Mouse (Mus musculus): ENCODE measurements at regions not wholly inside any gene's neighbourhood (a gene's known extent, or its start where the extent isn't known, plus 50 kb on each side); places are given as distances from the start of the nearest gene placed in this dataset.

DNA sequence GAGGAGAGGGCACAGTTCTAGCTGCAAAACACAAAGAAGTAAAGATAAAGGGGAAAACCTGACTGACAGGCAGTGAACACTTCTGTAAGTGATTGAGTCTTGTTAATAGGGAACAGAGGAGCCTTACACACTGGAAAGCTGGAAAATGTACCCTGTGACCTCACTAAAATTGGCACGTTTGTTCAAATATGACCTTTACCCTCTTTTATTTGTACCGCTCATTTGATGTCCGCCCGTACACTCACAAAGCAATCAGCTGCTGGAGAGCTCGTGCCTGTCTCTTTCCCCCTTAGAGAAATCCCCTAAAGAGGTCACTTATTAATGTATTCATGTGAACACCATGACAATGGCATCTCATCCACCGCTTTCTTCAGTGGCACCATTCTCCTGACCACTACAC, 819.4 kb downstream of the Defb40 start:
- TF ChIP-seq CTCF (IDR thresholded peaks at IDR 0.05; ENCODE audit: control insufficient read depth, insufficient read depth, low read length): no peak
- no peak for TF ChIP-seq POLR2A (IDR thresholded peaks at IDR 0.05; ENCODE audit: borderline replicate concordance, control insufficient read depth, low read depth, low read length)
